Mouse (Mus musculus): Measurements from ENCODE around the gene Smoc2.

Smoc2 gene

GRCm38 (mm10) chr17:14277310-14277709, 2.0 kb upstream of the Smoc2 start:
- DNase-seq (ENCODE audit: low read depth, low spot score): no peak

GRCm38 (mm10) chr17:14279966-14280300, 627 bp downstream of the Smoc2 start:
- DNase-seq (ENCODE audit: low read depth, low spot score): no peak

GRCm38 (mm10) chr17:14280425-14280833, 1.1 kb downstream of the Smoc2 start:
- DNase-seq (ENCODE audit: low read depth, low spot score): no peak

GRCm38 (mm10) chr17:14288015-14288616, 8.8 kb downstream of the Smoc2 start:
- peak; percentile 70 for DNase-seq (ENCODE audit: low read depth, low spot score)

- no peak for DNase-seq (ENCODE audit: low read depth, low spot score)
These were observed 14.3 kb downstream of the Smoc2 start for GRCm38 (mm10) chr17:14293617-14294016.

- DNase-seq (ENCODE audit: low read depth, low spot score): no peak
These were observed 15.8 kb downstream of the Smoc2 start for GRCm38 (mm10) chr17:14295146-14295545.

- DNase-seq (ENCODE audit: low read depth, low spot score): no peak
These were observed 21.1 kb downstream of the Smoc2 start for GRCm38 (mm10) chr17:14300361-14300760.

GRCm38 (mm10) chr17:14301491-14302344, 22.4 kb downstream of the Smoc2 start:
- DNase-seq (ENCODE audit: low read depth, low spot score): no peak

- DNase-seq (ENCODE audit: low read depth, low spot score): no peak
These were observed 23.1 kb downstream of the Smoc2 start for GRCm38 (mm10) chr17:14302356-14302755.

GRCm38 (mm10) chr17:14303722-14304121, 24.4 kb downstream of the Smoc2 start:
- no peak for DNase-seq (ENCODE audit: low read depth, low spot score)

- DNase-seq (ENCODE audit: low read depth, low spot score): no peak
These were observed 30.6 kb downstream of the Smoc2 start for GRCm38 (mm10) chr17:14309884-14310283.

GRCm38 (mm10) chr17:14312440-14312839, 33.1 kb downstream of the Smoc2 start:
- DNase-seq (ENCODE audit: low read depth, low spot score): no peak

- no peak for DNase-seq (ENCODE audit: low read depth, low spot score)
These were observed 35.0 kb downstream of the Smoc2 start for GRCm38 (mm10) chr17:14314308-14314707.

GRCm38 (mm10) chr17:14316536-14316935, 37.2 kb downstream of the Smoc2 start:
- DNase-seq (ENCODE audit: low read depth, low spot score): no peak

GRCm38 (mm10) chr17:14317439-14317838, 38.1 kb downstream of the Smoc2 start:
- no peak for DNase-seq (ENCODE audit: low read depth, low spot score)

GRCm38 (mm10) chr17:14326156-14326555, 46.9 kb downstream of the Smoc2 start:
- peak; percentile 63 for DNase-seq (ENCODE audit: low read depth, low spot score)

- DNase-seq (ENCODE audit: low read depth, low spot score): no peak
These were observed 48.7 kb downstream of the Smoc2 start for GRCm38 (mm10) chr17:14328037-14328436.

GRCm38 (mm10) chr17:14330498-14330897, 51.2 kb downstream of the Smoc2 start:
- no peak for DNase-seq (ENCODE audit: low read depth, low spot score)

- no peak for DNase-seq (ENCODE audit: low read depth, low spot score)
These were observed 60.7 kb downstream of the Smoc2 start for GRCm38 (mm10) chr17:14339932-14340557.

GRCm38 (mm10) chr17:14340736-14341135, 61.4 kb downstream of the Smoc2 start:
- no peak for DNase-seq (ENCODE audit: low read depth, low spot score)

- peak; percentile 38 for DNase-seq (ENCODE audit: low read depth, low spot score)
These were observed 63.2 kb downstream of the Smoc2 start for GRCm38 (mm10) chr17:14342511-14342910.

GRCm38 (mm10) chr17:14343442-14343841, 64.1 kb downstream of the Smoc2 start:
- no peak for DNase-seq (ENCODE audit: low read depth, low spot score)

- no peak for DNase-seq (ENCODE audit: low read depth, low spot score)
These were observed 66.2 kb downstream of the Smoc2 start for GRCm38 (mm10) chr17:14345556-14345955.
